Mouse (Mus musculus): ENCODE data around the gene Cers3.

DNA sequence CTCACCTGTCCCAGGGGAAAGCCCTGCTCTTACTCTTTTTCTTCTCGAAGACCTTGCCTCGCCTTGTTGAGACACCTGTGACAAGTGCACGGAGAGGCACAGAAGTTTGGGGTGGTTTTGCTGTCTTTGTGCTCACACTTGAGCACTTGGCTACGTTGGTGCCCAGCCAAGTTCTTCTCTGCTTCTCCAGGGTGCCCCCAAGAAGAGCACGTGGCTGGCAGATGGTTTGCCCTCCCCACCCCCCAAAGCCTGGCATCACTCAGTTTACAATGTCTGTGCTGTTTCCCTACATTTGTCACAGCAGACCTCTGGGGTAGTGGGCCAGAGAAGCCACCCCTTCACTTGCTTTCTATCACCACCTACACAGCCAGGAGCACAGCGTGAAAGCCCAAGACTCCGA is 97.9 kb downstream of the Cers3 start:
- TF ChIP-seq CTCF (IDR thresholded peaks at IDR 0.05; ENCODE audit: borderline replicate concordance, extremely low read depth, insufficient read depth, insufficient read length) = no peak
- no peak for TF ChIP-seq POLR2A (IDR thresholded peaks at IDR 0.05; ENCODE audit: borderline replicate concordance, extremely low read depth, insufficient read depth, insufficient read length, poor library complexity, severe bottlenecking)
